Comparison of ENCODE assay signal across 17 mouse cellular contexts in genomic region chr9:121416872-121417637, GRCm38 (mm10).
DNase-seq lines count a peak whose midpoint lies in the region; ATAC-seq and TF ChIP-seq lines count a peak whose summit lies in the region.
"Had no signal": no experiment of that assay in that cellular context is flagged by ENCODE, and none has a peak within 500 bp of the region (broad histone marks: within the 10 kb centered on the region; RNA-seq: fewer than 3 reads in every experiment).

No protein-coding gene starts in this region.

- 0 out of 2 replicates have a peak, but pooled peaks cover 1% of the 10 kb centered on the region for H3K4me1 ChIP-seq in liver, embryonic 11.5 days (replicated peaks; ENCODE audit: control insufficient read depth, insufficient read depth, low read length)
- peaks cover 44% of the 10 kb centered on the region for H3K4me1 ChIP-seq in small intestine, adult 2 months (ENCODE audit: control insufficient read depth, insufficient read depth, insufficient read length, low read length)
- peaks cover 28% of the 10 kb centered on the region for H3K4me1 ChIP-seq in kidney, adult 2 months (ENCODE audit: control insufficient read depth, insufficient read depth, low read length)
- H3K4me1 ChIP-seq: embryonic facial prominence, embryonic 10.5 days; forebrain, embryonic 12.5 days had no signal

- no peak for TF ChIP-seq POLR2A in small intestine, adult 2 months (IDR thresholded peaks at IDR 0.05; ENCODE audit: low read depth, low read length)
- TF ChIP-seq POLR2A in kidney, adult 2 months (IDR thresholded peaks at IDR 0.05; ENCODE audit: low read depth, low read length), result no peak

- WGBS in liver, embryonic 11.5 days, result 78% methylated on average over 7 of the region's 7 CpGs
- WGBS in small intestine, adult 2 months, result 41% methylated on average over 7 of the region's 7 CpGs
- WGBS in kidney, adult 2 months, result 63% methylated on average over 7 of the region's 7 CpGs

- H3K9me3 ChIP-seq in liver, embryonic 11.5 days (ENCODE audit: control insufficient read depth, low read length), result no peaks in the 10 kb centered on the region
- H3K9me3 ChIP-seq: embryonic facial prominence, embryonic 10.5 days; forebrain, embryonic 12.5 days; limb, embryonic 15.5 days had no signal

- H3K4me3 ChIP-seq in liver, embryonic 11.5 days (ENCODE audit: low read depth, low read length), result no peak overlapping the region
- H3K4me3 ChIP-seq in small intestine, adult 2 months (ENCODE audit: low read depth, low read length), result peak overlapping the region; percentile 43
- H3K4me3 ChIP-seq in kidney, adult 2 months (ENCODE audit: insufficient read depth, low read depth, low read length), result no peak overlapping the region
- H3K4me3 ChIP-seq: embryonic facial prominence, embryonic 10.5 days; forebrain, embryonic 12.5 days; limb, embryonic 15.5 days had no signal

- peak; percentile 62 for ATAC-seq in frontal cortex, adult (ENCODE audit: low TSS enrichment)
- ATAC-seq in liver, embryonic 11.5 days (replicated peaks; ENCODE audit: low FRiP score), result peak; percentile 51; the same call in 1 of the 2 replicates
- no peak for ATAC-seq in CD4-positive, CD25-positive, alpha-beta regulatory T cell, adult 4 months

- no peak overlapping the region for H3K9ac ChIP-seq in liver, embryonic 11.5 days (ENCODE audit: low read depth, low read length)
- H3K9ac ChIP-seq: forebrain, embryonic 12.5 days; limb, embryonic 15.5 days; liver, postnatal 0 days had no signal

- TF ChIP-seq CTCF in small intestine, adult 2 months (IDR thresholded peaks at IDR 0.05; ENCODE audit: extremely low read depth, insufficient read length, insufficient replicate concordance, low read depth, low read length), result no peak
- TF ChIP-seq CTCF in kidney, adult 2 months (conservative IDR thresholded peaks at IDR 0.05; ENCODE audit: insufficient read depth, insufficient read length, low read depth, low read length), result no peak

- H3K27ac ChIP-seq in liver, embryonic 11.5 days (ENCODE audit: low read depth, low read length), result no peak overlapping the region
- 0 out of 2 replicates have a peak overlapping the region, but pooled peaks have one; percentile 59 for H3K27ac ChIP-seq in small intestine, adult 2 months (ENCODE audit: insufficient read depth, low read depth, low read length)
- no peak overlapping the region for H3K27ac ChIP-seq in kidney, adult 2 months (ENCODE audit: insufficient read depth, low read depth, low read length)
- H3K27ac ChIP-seq: embryonic facial prominence, embryonic 10.5 days; forebrain, embryonic 12.5 days; limb, embryonic 15.5 days had no signal

- H3K4me2 ChIP-seq in liver, embryonic 11.5 days, result no peak overlapping the region
- H3K4me2 ChIP-seq: forebrain, embryonic 12.5 days; limb, embryonic 15.5 days had no signal

- DNase-seq in frontal cortex, postnatal 25 days (ENCODE audit: low spot score in 2 of 2), result no peak
- DNase-seq in liver, embryonic 11.5 days (ENCODE audit: low spot score), result no peak
- no peak for DNase-seq in liver
- DNase-seq in brain, adult 2 months (ENCODE audit: low read depth, low spot score), result peak; percentile 61
- DNase-seq in kidney, adult 2 months, result no peak
- DNase-seq: cerebellum, adult 9-10 months; kidney, postnatal 36 days; liver, postnatal 0 days; right cerebral cortex, postnatal 25 days; thymus, postnatal 4 days had no signal

- H3K27me3 ChIP-seq in liver, embryonic 11.5 days (replicated peaks; ENCODE audit: control insufficient read depth, insufficient read depth, low read length), result no peaks in the 10 kb centered on the region
- H3K27me3 ChIP-seq in small intestine, adult 2 months (ENCODE audit: control insufficient read depth, insufficient read depth, low read length), result no peaks in the 10 kb centered on the region
- no peaks in the 10 kb centered on the region for H3K27me3 ChIP-seq in kidney, adult 2 months (replicated peaks; ENCODE audit: control insufficient read depth, insufficient read depth, low read length)
- H3K27me3 ChIP-seq: CH12.LX; forebrain, embryonic 12.5 days; limb, embryonic 15.5 days had no signal

- H3K36me3 ChIP-seq in liver, embryonic 11.5 days (ENCODE audit: control insufficient read depth, insufficient read depth, low read length), result no peaks in the 10 kb centered on the region
- no peaks in the 10 kb centered on the region for H3K36me3 ChIP-seq in small intestine, adult 2 months (ENCODE audit: control insufficient read depth, insufficient read depth, low read length)
- no peaks in the 10 kb centered on the region for H3K36me3 ChIP-seq in kidney, adult 2 months (ENCODE audit: control insufficient read depth, insufficient read depth, low read length)
- H3K36me3 ChIP-seq: limb, embryonic 15.5 days had no signal
